Mouse (Mus musculus): ENCODE measurements around the gene Ttc39a. TPM values are rescaled to one million over a fixed set of nuclear protein-coding genes. Genes with fewer than 3 reads are reported as not detected.

Gene Ttc39a
- 2.4 and 3.1 TPM in 2 replicates for polyA plus RNA-seq (2012; rRNA removed)

DNA sequence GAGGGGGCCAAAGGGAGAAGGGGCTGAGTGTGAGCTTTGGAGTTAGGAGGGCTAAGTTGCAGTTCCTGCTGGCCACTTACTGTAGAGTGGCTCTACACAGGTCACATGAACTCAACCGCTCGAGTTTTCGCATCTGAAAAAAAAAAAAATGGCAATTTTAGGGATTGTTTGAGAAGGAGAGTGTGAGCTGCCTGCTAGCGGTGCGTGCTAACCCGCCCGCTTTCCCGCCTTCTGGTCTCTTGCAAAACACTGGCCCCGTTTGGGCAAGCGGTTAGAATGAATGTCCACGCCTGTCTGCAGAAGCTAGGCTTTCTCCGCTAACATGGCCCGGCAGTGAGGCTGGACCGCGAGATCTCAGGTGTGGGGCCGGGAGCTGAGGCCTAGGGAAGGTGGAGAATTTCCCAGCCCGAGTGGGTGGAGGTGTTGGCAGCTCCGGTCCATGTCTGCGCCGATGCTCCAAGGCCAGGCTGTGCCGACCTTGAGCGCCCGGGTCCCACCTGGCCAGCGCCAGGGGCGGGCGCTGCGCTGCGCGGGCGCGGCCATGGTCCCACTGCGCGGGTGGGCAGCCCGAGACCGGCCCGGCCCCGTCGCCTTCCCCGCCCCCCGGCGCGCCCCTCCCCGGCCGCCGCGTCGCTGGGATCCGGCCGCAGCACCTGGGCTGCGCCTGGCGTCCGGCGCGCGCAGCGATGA, at the start of gene Ttc39a:
Ttc39a (plus strand) TSS at position 138 of the 690 bp plus-strand sequence.

DNA sequence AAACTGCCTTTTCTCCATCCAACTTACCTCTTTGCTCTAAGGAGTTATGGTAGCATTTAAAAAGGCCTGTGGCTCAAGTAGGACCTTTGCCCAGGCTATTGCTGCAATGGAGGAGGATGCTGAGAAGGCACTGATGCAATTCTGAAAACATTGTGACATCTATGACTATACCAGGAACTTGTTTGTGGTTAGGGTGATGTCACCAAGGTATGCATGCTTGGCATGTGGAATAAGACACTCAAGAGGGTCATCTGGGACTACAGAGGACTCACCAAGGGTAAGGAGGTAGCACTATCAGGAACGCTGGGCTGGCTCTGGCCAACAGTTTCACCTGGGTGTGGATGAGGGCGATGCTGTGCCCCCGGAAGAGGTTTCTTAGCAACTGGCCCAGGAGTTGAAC, 78.2 kb downstream of the Ttc39a start, which contains the start of gene Rnf11:
Rnf11 (minus strand) TSS at position 108 of the 400 bp plus-strand sequence.

Other genes with a start within 250 kb of the Ttc39a start
- gene Osbpl9, start 204.4 kb upstream of the Ttc39a start, polyA plus RNA-seq (2012; rRNA removed), result 25.2 and 25.5 TPM in 2 replicates
- gene Calr4, start 172.1 kb upstream of the Ttc39a start, polyA plus RNA-seq (2012; rRNA removed), result 0.05 and 0.12 TPM in 2 replicates
- 14.6 and 16.9 TPM in 2 replicates for gene Eps15, start 126.4 kb upstream of the Ttc39a start, polyA plus RNA-seq (2012; rRNA removed)
- 20.9 and 22.7 TPM in 2 replicates for gene Rnf11, start 78.1 kb downstream of the Ttc39a start, polyA plus RNA-seq (2012; rRNA removed)
- not detected in 2 replicates for gene 4930522H14Rik, start 124.7 kb downstream of the Ttc39a start, polyA plus RNA-seq (2012; rRNA removed)

All from liver, embryonic 18 days (tissue).